Comparison of ENCODE assay signal across 18 mouse cellular contexts in genomic region chr3:135407351-135407750, GRCm38 (mm10). TPM values are rescaled to one million over a fixed set of nuclear protein-coding genes. Genes with fewer than 3 reads are reported as not detected.
"Had no signal": no experiment of that assay in that cellular context is flagged by ENCODE, and none has a peak within 500 bp of the region (broad histone marks: within the 10 kb centered on the region; RNA-seq: fewer than 3 reads in every experiment).

No protein-coding gene starts in this region.

- H3K4me1 ChIP-seq: stomach, embryonic 15.5 days had no signal

- H3K4me2 ChIP-seq: lung, embryonic 14.5 days; neural tube, embryonic 12.5 days; stomach, embryonic 15.5 days had no signal

- H3K4me3 ChIP-seq: midbrain, embryonic 10.5 days; myocyte; neural tube, embryonic 12.5 days; stomach, embryonic 15.5 days had no signal

- H3K9me3 ChIP-seq: neural tube, embryonic 12.5 days; stomach, embryonic 15.5 days had no signal

- H3K27me3 ChIP-seq: neural tube, embryonic 12.5 days; stomach, embryonic 15.5 days had no signal

- ATAC-seq: midbrain, embryonic 16.5 days had no signal

- H3K27ac ChIP-seq: liver, embryonic 14.5 days; midbrain, embryonic 10.5 days; neural tube, embryonic 12.5 days; stomach, embryonic 15.5 days had no signal

- H3K9ac ChIP-seq: liver, embryonic 14.5 days; lung, embryonic 14.5 days; neural tube, embryonic 12.5 days; stomach, embryonic 15.5 days had no signal

- DNase-seq: lung, adult 18-20 months; lung, embryonic 14.5 days; lung, postnatal 10 days; lung, postnatal 4 days; midbrain, embryonic 14.5 days; right cerebral cortex, postnatal 14 days; thymus, adult 18-20 months; thymus, postnatal 14 days; thymus, postnatal 36 days had no signal

RNA-seq across cellular contexts. Expression of gene Slc9b1, which starts 59.5 kb away (rescaled TPM):
- polyA plus RNA-seq: liver, embryonic 16.5 days; midbrain, embryonic 14.5 days; myocyte; neural tube, embryonic 12.5 days; neural tube, embryonic 14.5 days; spleen, adult 2 months had no signal
